Mouse (Mus musculus) embryo, embryonic 10.5 days (tissue): ENCODE results near the gene Ptk7.
A peak's percentile ranks its signal among the peaks of the same experiment; 100 is the strongest.
"Not testable (repeated sequence)": the region's sequence is repeated elsewhere in the genome, so short reads cannot be mapped to it uniquely, and the experiment has no call there.

Experiments
- DNase-seq: peaks from one replicate; pipeline ENCODE4 v3.0.0-alpha.2; 2015; ENCODE audit warnings: low spot score

Gene Ptk7

GRCm38 (mm10) chr17:46609721-46610514 lies 19.4 kb downstream of the Ptk7 start:
- DNase-seq, result no peak

- no peak for DNase-seq
Measured at GRCm38 (mm10) chr17:46605987-46606386, 23.3 kb downstream of the Ptk7 start.

DNA sequence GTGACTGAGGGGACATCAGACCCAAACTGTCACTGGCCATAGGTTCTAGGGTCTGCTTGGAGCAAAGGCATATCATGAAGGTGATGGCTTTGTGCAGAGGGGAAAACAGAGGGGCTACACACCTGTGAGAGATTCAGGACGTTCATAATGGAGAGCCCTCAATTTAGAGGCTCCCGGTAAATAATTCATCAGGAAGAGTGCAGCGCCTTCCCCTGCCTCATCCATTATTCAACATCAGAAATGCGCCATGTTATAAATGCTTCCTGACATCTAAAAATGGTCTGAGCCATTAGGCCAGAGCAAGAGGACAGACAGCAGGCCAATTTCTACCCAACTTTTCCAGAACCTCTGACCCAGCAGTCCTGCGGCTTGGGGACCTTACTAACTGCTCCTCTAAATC lies 24.2 kb downstream of the Ptk7 start:
- no peak for DNase-seq

DNA sequence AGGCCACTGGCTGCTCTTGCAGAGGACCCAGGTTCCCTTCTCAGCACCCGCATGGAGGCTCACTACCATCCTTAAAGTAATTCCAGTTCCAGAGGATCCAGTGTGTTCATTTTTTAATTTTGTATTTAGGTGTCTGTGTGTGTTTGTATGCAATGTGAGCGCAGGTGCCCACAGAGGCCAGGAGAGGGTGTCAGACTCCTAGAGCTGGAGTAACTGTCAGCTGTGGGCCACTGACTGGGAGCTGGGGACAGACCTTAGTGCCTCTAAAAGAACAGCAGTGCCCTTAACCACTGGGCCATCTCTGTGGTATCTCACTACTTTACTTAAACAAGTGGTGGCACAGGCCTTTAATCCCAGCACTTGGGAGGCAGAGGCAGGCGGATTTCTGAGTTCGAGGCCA lies 26.1 kb downstream of the Ptk7 start:
- DNase-seq, result no peak

DNA sequence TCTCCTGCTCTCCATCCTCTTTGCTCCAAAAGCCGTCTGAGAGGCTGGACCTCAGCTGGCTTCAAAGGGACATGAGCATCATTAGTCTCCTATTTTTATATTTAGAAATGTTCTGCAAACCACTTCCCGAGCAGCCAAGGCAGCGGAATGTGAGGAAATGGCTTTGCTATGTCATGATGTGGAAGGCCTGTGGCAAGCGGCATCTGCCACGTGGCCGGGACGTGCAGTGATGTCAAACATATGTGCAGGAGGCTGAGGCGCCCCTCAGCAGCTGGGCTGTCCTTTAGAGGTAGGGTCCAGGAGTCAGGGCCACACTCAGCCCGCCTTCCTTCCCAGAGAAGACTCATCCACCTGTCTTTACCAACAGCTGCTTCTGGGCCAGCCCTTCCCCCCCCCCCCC lies 27.1 kb downstream of the Ptk7 start:
- no peak for DNase-seq

GRCm38 (mm10) chr17:46600569-46600968 lies 28.7 kb downstream of the Ptk7 start:
- DNase-seq, result no peak

- no peak for DNase-seq
Measured at GRCm38 (mm10) chr17:46598963-46599362, 30.3 kb downstream of the Ptk7 start.

GRCm38 (mm10) chr17:46597956-46598355 lies 31.3 kb downstream of the Ptk7 start:
- no peak for DNase-seq

DNA sequence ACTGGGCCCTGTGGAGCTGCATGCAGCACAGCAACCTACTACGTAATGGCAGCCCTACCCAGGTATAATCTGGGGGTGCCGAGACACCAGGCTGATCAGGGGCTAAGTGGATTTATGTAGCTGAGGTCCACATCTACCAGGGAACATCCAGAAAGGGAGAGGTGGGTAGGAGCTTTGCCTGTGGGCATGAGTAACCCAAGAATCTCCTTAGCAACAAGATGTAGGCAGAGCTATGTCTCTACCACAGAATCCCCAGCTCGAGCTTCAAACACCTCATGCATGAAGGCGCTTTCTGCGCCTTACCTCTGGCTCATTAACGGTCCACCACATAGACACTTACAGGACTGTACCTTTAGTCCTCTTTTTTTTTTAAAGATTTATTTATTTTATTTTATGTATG lies 34.0 kb downstream of the Ptk7 start:
- no peak for DNase-seq

- peak; percentile 58 for DNase-seq
Measured at GRCm38 (mm10) chr17:46594606-46595005, 34.7 kb downstream of the Ptk7 start.

GRCm38 (mm10) chr17:46593124-46593523 lies 36.2 kb downstream of the Ptk7 start:
- no peak for DNase-seq

DNA sequence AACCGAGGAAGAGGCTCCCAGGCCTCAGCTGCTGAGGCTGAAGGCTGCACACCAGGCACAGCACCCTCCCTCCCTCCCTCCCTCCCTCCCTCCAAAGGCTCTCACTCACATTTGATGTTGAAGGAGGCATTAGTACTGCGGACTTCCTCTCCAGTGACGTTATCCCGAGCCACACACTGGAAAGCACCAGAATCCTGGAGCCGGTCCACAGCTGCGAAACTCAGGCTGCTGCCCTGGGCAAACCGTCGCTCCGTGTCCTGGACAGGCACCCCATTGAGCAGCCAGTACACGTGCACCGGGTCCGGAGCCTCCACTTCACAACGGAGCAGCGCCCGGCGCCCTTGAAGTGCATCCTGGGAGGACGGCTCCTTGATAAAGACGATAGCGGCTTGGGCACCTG lies 37.9 kb downstream of the Ptk7 start:
- DNase-seq, result no peak

DNA sequence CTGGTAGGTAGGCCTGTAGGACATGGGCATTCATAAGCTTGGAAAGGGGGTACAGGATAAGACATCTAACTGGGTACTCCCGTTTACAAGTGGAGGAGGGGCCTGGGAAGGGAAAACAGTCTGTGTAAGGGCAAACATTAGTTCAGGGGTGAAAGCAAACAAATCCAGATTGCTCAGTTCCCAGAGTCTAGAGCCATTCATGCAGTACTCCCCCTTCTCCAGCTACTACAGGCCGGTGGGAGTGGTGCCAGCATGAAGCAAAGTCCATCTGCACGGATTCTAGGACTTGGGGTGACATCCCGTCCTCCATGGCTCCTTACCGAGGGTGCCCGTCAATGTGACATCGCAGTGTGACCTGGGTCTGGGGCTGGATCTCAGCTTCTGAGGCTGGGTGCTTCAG lies 38.9 kb downstream of the Ptk7 start:
- DNase-seq, result no peak

GRCm38 (mm10) chr17:46589635-46590314 lies 39.5 kb downstream of the Ptk7 start:
- DNase-seq, result no peak

DNA sequence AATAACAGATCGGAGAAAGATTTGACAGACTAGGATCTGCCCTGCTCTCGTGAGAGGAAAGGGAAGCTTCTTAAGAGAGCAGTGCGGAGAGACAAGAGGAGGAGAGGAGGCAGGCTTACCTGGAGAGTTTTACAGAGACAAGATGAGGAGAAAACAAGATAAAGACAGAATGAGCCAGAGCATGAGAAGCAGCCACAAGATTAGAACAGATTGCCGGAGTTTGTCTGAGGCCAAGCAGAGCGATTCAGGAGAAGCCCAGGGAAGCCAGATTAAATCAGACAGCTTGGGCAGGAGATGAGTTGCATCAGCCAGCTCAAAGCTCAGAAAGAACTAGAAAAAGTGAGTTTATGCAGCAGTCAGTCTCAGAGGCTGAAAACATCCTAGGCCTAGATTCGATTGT lies 40.4 kb downstream of the Ptk7 start:
- no peak for DNase-seq

DNA sequence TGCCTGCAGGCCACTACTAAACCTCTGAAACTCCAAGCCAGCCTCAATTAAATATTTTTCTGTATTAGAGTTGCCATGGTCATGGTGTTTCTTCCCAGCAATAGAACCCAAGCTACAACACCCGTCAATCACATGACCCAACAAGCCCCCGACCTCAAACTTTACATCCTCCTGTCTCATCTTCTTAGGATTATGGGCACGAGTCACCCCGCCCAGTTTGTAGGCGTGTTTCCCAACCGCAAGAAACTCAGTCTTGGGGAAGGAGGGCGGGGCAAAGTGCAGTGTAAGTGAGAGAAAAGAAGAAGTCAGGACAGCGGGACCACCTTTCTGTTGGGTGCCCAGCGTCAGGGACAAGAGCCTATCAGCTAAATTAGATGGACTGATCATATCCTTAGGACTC lies 41.1 kb downstream of the Ptk7 start:
- DNase-seq, result no peak

DNA sequence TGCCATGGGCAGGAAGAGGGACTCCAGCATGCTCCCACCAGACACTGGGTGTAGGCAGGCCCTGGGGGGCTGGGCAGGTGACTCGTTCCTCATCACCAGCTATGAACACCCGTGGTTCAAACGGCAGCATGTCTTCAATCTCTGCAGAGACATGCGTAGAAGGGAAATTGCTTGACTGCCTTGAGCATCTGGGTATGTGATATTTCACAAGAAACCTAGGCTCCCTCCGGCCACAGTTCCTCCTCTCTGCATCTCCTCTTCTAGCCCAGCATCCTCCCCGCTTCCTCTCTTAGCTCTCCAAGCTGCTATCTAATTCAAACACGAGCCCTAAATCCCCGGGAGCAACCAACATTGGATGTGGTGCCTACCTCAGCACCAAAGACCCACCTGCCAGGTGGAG lies 43.0 kb downstream of the Ptk7 start:
- no peak for DNase-seq

DNA sequence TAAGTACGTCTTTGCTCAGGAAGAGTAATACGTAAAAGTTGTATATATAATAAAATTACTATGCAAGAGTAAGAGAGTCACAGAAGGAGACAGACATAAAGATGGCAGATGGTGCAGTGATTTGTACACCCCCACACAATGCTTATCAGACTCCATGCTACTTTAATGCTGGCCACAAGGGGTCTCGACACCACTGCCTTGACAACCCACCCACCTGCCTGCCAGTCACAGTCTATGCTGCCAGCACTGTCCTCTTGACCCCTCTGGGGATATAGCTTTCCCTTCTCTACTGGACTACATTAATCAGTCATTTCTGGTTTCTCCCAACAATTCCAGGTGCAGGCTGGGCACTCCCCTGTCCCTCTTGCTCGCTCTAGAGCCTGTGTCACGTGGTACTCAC lies 50.7 kb downstream of the Ptk7 start:
- peak; percentile 42 for DNase-seq

DNA sequence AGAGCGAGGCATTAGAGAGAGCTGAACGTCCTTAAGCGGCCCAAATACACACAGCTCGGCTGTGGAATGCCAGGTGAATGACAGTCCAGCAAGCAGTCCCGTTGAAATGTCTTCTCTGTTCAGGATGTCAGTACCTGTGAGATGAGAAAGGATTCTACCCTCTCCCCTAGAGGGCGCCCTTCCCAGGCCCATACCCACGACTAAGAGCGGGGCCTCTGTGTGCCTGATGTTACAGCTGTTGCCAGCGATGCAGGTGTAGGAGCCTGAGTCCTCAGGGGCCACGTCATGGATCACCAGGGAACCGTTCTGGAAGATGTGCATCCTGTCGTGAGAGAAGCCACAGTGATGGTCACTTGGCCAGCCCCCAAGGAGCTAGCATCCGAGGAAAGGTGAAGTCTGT lies 53.2 kb downstream of the Ptk7 start:
- DNase-seq, result no peak

DNA sequence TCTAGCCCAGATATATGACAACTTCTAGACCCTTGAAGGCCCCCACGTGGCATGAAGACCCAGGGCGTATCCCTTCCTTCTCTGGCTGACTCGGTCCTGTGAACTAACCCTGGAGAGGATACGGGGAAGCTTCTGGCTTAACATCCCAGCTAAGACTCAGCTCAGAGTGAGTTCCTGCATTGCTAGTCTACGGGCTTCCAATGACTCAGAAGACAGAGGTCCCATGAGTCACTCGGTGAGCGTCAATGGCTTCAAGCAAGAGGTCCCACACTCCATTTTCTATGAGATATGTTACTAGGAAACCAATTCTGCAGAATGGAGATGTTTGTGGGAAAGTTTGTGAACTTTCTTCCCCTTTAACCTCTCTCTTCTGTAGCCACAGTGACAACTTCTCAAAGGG lies 54.8 kb downstream of the Ptk7 start:
- no peak for DNase-seq

- DNase-seq, result no peak
Measured at GRCm38 (mm10) chr17:46571005-46571404, 58.3 kb downstream of the Ptk7 start.

- DNase-seq, result no peak
Measured at GRCm38 (mm10) chr17:46559146-46559545, 70.2 kb downstream of the Ptk7 start.

DNA sequence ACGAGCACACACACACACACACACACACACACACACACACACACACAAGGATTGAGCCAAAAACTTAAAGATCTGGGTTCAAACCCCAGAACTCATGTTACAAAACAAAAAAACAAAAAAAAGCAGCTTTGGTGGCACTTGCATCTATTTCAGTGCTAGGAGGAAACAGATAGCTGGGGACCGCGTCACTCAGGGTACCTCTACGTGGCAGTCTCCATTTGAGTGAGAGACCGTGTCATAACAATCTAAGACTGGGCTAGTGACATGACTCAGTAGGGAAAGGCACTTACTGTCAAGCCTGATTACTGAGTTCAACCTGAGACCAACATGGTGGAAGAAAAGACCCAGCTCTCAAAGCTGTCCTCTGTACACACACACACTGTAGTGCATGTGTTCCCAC lies 71.2 kb downstream of the Ptk7 start:
- DNase-seq, result no peak

DNA sequence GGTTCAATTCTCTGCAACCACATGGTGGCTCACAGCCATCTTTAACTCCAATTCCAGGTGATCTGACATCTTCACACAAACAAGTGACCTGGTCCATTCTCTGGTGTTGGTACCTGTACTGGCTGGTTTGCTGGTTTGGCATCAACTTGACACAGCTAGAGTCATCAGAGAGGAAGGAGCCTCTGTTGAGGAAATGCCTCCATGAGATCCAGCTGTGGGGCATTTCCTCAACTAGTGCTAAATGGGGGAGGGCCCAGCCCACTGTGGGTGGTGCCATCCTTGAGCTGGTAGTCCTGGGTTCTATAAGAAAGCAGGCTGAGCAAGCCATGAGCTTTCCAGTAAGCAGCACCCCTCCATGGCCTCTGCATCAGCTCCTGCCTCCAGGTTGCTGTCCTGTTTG lies 72.0 kb downstream of the Ptk7 start:
- DNase-seq, result not testable (repeated sequence)
